Mouse (Mus musculus): ENCODE measurements around the gene Prr12.

The Prr12 gene

DNA sequence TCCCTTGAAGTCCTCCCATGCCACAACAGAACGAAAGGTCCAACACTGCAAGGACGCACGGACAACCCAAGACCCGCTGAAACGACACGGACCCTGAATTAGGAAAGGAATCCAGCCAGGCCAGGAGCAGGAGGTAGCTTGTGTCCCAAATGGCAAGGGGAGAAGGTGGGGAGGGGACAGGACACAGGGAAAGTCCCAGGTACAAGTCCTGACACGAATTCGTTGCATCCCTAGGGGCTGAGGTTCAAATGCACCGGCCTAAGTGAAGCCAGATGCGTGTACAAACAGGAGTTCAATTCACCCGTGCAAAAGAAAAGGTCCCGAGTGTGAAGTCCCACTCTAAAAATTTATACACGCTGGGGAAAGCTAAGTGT is 1.1 kb downstream of the Prr12 start:
- no peak for DNase-seq (ENCODE audit: low spot score in 2 of 2)

- peak in 1 of 2 experiments; percentile 36 for DNase-seq (ENCODE audit: low spot score in 2 of 2)
Observed at GRCm38 (mm10) chr7:45050945-45051600, 1.6 kb downstream of the Prr12 start.

DNA sequence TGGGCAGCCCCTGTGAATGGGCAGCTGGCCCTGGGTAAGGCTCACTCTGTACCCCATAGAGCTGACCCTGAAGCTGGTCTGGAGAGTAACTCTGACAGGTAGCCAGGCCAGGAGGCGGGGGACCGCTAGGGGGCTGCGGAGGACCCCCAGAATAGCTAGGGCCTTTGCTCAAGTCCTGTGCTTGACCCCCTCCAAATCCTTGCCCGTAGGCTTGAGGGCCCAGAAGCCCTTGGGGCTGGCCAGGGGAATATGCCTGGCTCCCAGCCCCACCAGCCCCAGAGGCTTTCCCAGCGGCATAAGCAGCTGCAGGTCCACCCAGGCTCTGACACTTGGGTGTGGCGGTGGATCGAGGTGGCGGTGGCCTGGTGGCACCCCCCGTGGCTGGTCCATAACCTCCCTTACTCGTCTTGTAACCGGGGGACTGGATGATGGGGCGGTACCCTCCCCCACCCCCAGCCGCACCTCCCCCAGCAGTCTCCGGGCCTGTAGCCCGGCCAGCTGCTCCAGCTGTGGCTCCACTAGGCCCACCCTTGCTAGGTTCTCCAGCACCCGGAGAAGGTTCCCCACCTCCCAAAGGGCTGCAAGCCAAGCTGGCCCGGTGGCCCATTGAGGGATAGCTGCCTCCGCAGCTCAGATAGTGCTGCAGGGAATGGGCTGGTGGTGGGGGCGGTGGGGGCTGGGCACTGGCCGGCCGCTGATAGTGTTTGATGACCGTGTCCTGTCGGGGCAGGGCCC is 3.6 kb downstream of the Prr12 start:
- DNase-seq (ENCODE audit: low spot score in 2 of 2), result no peak

DNA sequence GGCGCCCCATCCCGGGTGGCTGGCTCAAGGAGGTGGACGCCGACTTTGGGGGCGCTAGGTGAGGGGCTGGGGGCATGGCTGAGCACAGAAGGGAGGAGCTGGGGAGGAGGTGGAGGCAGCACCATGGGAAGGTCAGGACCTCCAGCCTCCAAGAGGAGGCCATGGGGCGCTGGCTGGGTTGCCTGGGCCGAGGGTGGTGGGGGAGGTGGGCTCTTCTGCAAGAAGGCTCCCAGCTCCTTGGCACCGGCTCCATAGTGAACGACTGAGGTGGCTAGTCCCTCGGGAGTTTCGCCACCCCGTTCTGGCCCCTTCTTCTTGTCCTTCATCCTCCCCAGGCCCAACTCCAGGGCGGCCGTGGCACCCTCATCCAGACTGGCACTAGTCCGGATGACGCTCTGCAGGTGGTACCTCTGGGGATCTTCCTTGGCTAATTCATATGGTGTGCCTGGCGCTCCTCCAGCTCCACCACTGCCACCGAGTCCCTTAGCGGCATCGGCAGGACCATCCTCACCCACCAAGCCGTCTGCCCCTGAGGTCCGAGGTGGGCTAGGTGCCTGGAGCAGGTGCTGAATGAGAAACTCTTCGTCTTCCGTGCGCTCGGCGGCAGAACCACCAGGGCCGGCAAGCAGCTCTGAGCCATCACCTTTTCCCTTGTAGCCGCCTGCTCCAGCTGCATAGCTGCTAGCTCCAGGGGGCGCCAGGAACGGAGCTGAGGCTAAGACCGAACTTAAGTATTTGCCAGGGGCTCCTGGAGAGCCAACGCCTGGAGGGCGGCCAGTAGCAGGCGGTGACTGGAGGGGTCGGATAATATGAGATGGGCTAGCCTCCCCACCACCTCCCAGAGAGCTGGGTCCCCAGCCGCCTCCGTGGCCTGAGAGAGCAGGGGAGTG is 4.4 kb downstream of the Prr12 start:
- DNase-seq (ENCODE audit: low spot score in 2 of 2), result no peak

DNA sequence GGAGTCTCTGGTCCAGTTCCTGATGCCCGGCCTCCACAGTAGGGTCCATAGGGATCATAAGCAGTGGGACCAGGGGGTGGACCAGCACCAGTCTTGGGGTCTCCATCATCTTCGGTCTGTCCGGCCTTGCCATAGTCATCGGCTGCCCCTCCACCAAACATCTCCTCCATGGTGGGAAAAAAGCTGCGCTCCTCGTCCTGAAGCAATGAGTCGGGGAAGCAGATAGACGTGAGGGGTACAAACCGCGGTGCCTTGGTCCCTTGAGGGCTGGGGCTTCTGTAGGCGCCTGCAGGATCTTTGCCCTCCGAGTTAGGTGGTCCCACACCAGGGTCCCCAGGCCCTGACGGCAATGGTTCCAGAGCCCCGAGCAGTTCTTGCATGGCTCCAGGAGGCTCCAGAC is 5.2 kb downstream of the Prr12 start:
- no peak for DNase-seq (ENCODE audit: low spot score in 2 of 2)

DNA sequence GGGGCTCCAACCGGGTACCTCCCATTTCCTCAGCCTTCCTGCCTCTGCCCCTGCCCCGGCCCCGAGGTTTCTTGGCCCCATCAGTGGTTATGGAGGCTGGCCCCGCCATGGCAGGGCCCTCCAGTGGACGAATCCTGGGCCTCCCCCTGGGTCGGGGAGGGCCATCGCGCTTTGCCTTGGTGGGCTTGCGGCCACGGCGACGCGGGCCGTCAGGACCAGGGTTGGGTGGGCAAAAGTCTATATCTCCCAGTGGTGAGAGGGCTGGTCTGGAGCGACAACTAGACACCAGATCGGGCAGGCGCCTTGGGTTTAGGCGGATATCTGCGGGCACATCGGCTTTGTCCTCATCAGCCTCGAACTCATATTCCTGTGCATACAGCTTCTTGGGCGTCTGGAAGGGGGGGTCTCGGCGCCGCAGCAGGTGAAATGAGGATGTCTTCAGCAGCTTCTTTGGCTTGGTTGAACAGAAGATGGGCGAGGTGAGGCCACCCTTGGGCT is 5.8 kb downstream of the Prr12 start:
- no peak for DNase-seq (ENCODE audit: low spot score in 2 of 2)

DNA sequence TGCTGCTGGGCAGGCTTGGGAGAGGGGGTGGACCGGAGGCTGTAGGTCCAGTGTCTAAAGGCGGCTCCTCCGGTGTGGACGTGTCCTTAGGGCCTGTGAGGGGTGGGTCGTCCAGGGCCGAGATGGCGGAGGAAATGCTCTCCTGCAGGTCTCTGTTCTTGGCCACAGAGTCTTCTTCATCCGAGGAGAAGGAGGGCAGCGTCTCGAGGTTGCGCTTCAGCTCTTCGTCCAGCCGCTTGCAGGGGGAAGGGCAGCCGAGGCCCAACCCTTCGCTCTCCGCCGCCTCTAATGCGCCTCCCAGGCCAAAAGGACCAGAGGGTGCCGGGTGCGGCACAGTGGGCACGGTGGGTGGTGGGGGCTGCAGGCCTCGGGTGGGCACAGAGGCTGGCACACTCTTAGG is 6.9 kb downstream of the Prr12 start:
- DNase-seq (ENCODE audit: low spot score in 2 of 2), result no peak

DNA sequence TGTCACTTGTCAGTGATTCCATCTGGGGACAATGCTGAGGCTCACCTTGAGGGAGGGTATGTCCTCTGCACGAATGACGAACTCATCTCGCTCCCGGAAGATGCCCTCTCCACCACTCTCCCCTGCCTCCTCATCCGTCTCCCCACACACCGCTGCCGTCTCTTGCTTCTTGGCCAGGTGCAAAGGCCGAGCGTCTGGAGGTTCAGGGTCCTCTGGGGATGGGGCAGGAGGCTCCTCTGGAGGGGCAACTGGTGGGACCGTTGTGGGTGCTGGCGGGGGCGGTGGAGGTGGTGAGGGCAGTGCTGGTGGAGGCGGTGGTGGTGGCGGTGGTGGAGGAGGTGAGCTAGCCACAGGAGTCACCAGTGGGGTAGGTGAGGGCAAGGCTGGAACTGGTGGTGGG is 9.4 kb downstream of the Prr12 start:
- no peak for DNase-seq (ENCODE audit: low spot score in 2 of 2)

DNA sequence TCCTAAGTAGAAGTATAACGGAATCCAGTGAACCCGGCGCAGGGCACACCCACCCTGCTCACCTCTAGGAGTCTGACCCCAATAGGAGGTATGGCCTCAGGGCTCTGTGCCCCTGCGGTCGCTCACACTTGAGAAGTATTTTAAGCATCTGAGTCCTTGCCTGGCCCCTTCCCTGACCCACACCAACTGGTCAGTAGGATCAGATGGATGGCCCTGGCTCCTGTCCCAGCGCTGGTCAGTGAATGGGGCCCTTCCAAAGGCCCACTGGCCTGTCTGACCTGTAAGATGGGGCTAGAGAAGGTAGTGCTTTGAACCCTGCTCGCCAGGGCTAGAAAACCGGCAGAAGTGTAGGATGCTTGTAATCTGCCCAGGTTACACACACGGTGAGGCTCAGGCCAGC is 11.8 kb downstream of the Prr12 start:
- no peak for DNase-seq (ENCODE audit: low spot score in 2 of 2)

- DNase-seq (ENCODE audit: low spot score in 2 of 2), result no peak
Observed at GRCm38 (mm10) chr7:45038411-45038810, 14.3 kb downstream of the Prr12 start.

- DNase-seq (ENCODE audit: low spot score in 2 of 2), result peak; percentile 59 to 75
Observed at GRCm38 (mm10) chr7:45037720-45038361, 14.8 kb downstream of the Prr12 start.

GRCm38 (mm10) chr7:45036702-45037101 is 16.0 kb downstream of the Prr12 start:
- DNase-seq (ENCODE audit: low spot score in 2 of 2), result no peak

DNA sequence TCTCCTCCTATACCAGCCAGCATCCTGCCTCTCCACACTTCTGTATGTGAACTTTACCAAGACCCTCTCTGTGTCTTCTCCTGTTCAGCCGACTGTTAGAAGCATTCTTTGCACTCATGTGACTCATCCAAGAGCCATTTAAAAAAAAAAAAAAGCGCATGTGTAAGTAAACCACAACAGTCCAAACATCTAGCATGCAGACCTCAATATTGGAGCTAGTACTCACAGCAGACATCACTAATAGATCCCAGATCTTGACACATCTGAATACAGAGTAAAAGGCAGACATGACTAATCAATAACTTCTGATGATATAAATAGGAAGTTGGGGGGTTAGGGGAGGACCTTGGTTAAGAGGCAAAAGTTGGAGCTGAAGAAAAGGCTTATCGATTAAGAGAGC is 17.1 kb downstream of the Prr12 start:
- no peak for DNase-seq (ENCODE audit: low spot score in 2 of 2)

GRCm38 (mm10) chr7:45033722-45034359 is 18.8 kb downstream of the Prr12 start:
- no peak for DNase-seq (ENCODE audit: low spot score in 2 of 2)

DNA sequence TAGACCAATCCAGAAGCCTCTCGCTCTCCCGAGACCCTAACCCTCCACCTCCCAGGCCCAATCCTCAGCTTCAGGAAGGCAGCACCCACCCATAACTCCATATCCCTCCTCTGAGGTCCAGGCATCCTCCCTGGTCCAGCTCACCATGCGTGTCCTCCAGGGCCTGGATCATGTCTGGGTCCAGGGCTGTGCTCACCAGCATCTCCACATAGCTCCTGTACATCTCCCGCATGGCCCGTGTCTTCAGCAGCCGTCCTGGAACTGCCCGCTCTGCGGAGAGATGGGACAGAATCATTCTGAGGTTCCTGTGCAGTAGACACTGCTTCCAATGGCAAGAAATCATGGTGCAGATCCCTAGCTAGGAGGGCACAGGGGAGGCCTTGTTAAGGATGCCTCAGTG is 21.8 kb downstream of the Prr12 start:
- no peak for DNase-seq (ENCODE audit: low spot score in 2 of 2)

DNA sequence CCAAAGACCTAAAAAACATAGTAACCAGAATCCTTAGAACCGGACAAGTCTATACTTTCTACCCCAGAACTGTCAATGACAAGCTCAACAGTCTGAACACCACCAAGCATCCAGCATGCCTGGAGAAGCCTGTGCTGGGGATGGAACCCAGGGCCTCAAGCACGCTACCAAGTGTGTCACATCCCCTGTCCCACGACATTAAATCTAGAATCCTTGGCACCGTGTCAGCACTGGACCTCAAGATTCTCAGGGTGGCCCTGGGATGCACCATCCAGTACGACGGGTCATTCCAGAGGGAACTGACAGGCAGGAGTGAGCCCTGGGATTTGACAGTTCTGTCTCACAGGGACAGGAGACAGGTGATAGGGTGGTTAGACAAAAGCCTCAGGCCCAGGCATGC is 22.7 kb downstream of the Prr12 start:
- no peak for DNase-seq (ENCODE audit: low spot score in 2 of 2)

DNA sequence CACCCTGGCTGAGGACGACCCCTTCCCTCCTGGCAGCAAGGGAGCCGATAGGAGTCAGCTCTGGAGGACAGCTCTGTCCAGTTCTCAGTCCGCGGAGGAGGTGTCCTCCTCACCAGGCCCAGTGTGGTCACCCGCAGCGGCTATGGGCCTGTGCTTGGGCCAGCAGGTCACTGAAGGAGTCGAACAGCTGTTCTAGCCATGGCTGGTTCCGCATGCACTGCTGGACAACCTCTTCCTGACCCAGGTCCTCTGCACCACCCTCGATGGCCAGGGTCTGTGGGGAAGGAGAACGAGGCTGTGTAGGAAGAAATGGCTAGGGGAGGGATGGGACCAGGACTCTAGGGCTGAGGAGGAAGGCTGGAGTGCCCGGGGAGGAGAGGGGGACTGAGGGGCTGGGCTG is 24.3 kb downstream of the Prr12 start:
- no peak for DNase-seq (ENCODE audit: low spot score in 2 of 2)

DNA sequence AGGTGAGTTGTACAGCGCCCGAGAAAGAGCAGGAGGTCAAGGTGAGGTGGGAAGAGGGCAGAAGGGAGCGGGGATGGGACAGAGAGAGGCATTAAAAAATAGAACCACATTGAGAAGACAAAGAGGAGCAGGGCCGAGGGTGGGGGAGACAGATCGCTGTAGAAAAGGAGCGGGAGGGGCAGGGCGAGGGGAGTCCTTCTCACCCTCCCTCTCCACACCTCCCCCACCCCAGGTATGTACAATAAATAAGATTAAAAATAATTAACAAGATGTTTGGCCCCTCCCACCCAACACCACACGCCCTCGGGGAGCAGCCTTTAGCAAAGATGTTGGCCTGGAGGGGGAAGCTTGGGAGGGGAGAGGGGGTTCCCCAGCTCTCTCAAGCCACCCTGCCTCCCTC is 24.9 kb downstream of the Prr12 start:
- no peak for DNase-seq (ENCODE audit: low spot score in 2 of 2)

GRCm38 (mm10) chr7:45026256-45026655 is 26.4 kb downstream of the Prr12 start:
- no peak for DNase-seq (ENCODE audit: low spot score in 2 of 2)

DNA sequence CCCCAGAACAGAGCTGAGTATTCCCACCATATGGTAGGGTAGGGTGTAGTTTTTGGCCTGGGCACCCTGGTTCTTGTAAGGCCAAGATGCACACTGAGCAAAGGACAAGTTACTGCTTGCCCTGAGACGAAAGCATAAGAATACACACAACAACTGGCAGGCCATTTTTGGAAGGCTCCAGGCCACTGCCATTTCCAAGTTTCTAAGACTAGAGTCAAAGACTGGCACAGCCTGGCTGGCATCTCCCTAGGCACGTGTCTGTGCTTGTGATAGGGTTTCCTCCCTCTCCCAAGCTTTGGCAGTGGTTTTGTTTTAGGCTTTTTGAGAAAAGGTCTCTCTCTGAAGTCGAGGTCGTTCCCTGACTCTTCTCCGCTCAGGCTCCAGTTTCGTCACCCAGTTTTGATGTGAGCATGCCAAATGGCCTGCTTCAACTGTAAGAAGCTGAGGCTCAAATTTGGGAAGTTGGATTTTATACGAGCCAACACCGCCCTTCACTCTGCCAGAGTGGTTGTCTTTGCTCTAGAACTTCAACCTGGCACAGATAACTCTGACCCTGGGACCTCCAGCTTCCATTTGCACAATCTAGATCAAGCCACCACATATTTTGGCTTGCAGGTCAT is 27.0 kb downstream of the Prr12 start:
- no peak for DNase-seq (ENCODE audit: low spot score in 2 of 2)

Data from spleen, postnatal 14 days (tissue).